Mouse (Mus musculus) embryonic fibroblast, embryonic 13.5 days (primary cell): ENCODE results near the gene Atf7.

Experiments
- CTCF ChIP-seq: IDR thresholded peaks from 2 replicates; pipeline ENCODE4 v1.5.1; 2011; ENCODE audit warnings: mild to moderate bottlenecking, control low read depth, low read length, moderate library complexity, borderline replicate concordance; ENCODE audit not compliant: insufficient read depth
- POLR2A ChIP-seq: IDR thresholded peaks from 2 replicates; pipeline ENCODE4 v1.6.1; 2011; ENCODE audit warnings: low read depth, mild to moderate bottlenecking, control low read depth, low read length, moderate library complexity

GRCm38 (mm10) chr15:102512471-102512870, 112.8 kb downstream of the Atf7 start:
- TF ChIP-seq POLR2A: no peak
- TF ChIP-seq CTCF: no peak
